Mouse (Mus musculus): Measurements from ENCODE around the gene Ggt6.
"Not testable (repeated sequence)": the region's sequence is repeated elsewhere in the genome, so short reads cannot be mapped to it uniquely, and the experiment has no call there.

Ggt6 gene

GRCm38 (mm10) chr11:72440597-72440964 lies 5.3 kb downstream of the Ggt6 start:
- DNase-seq (ENCODE audit: low read depth): not testable (repeated sequence)

GRCm38 (mm10) chr11:72440965-72441664 lies 5.8 kb downstream of the Ggt6 start, which contains the start of gene Mybbp1a:
TSS of gene Mybbp1a (plus strand) at chr11:72441355.
- peak; percentile 98 for DNase-seq (ENCODE audit: low read depth)

GRCm38 (mm10) chr11:72446311-72447105 lies 11.2 kb downstream of the Ggt6 start:
- peak; percentile 81 for DNase-seq (ENCODE audit: low read depth)

- DNase-seq (ENCODE audit: low read depth): peak; percentile 61
Measured at GRCm38 (mm10) chr11:72447475-72447874, 12.1 kb downstream of the Ggt6 start.

GRCm38 (mm10) chr11:72452140-72452665 lies 16.9 kb downstream of the Ggt6 start:
- no peak for DNase-seq (ENCODE audit: low read depth)

- no peak for DNase-seq (ENCODE audit: low read depth)
Measured at GRCm38 (mm10) chr11:72453105-72453953, 18.0 kb downstream of the Ggt6 start.

GRCm38 (mm10) chr11:72455694-72456093 lies 20.4 kb downstream of the Ggt6 start:
- DNase-seq (ENCODE audit: low read depth): no peak

GRCm38 (mm10) chr11:72457995-72458496 lies 22.7 kb downstream of the Ggt6 start:
- peak; percentile 57 for DNase-seq (ENCODE audit: low read depth)

GRCm38 (mm10) chr11:72458502-72458901 lies 23.2 kb downstream of the Ggt6 start:
- DNase-seq (ENCODE audit: low read depth): no peak

- no peak for DNase-seq (ENCODE audit: low read depth)
Measured at GRCm38 (mm10) chr11:72461500-72461981, 26.2 kb downstream of the Ggt6 start.

GRCm38 (mm10) chr11:72464821-72465220 lies 29.5 kb downstream of the Ggt6 start:
- DNase-seq (ENCODE audit: low read depth): no peak

- no peak for DNase-seq (ENCODE audit: low read depth)
Measured at GRCm38 (mm10) chr11:72465978-72466693, 30.8 kb downstream of the Ggt6 start.

GRCm38 (mm10) chr11:72466694-72467507 lies 31.6 kb downstream of the Ggt6 start:
- peak; percentile 81 for DNase-seq (ENCODE audit: low read depth)

GRCm38 (mm10) chr11:72468525-72468924 lies 33.2 kb downstream of the Ggt6 start:
- no peak for DNase-seq (ENCODE audit: low read depth)

GRCm38 (mm10) chr11:72469217-72469616 lies 33.9 kb downstream of the Ggt6 start:
- peak; percentile 89 for DNase-seq (ENCODE audit: low read depth)

GRCm38 (mm10) chr11:72470004-72470403 lies 34.7 kb downstream of the Ggt6 start:
- DNase-seq (ENCODE audit: low read depth): peak; percentile 66

- DNase-seq (ENCODE audit: low read depth): no peak
Measured at GRCm38 (mm10) chr11:72471381-72471780, 36.1 kb downstream of the Ggt6 start.

GRCm38 (mm10) chr11:72473540-72473939 lies 38.2 kb downstream of the Ggt6 start:
- no peak for DNase-seq (ENCODE audit: low read depth)

- peak; percentile 70 for DNase-seq (ENCODE audit: low read depth)
Measured at GRCm38 (mm10) chr11:72474926-72475325, 39.6 kb downstream of the Ggt6 start.

- peak; percentile 97 for DNase-seq (ENCODE audit: low read depth)
Measured at GRCm38 (mm10) chr11:72475408-72475807, 40.1 kb downstream of the Ggt6 start.

All from 416B (cell line).